Mouse (Mus musculus): ENCODE data around the gene Kctd2. TPM values are rescaled to one million over a fixed set of nuclear protein-coding genes. Genes with fewer than 3 reads are reported as not detected.

The Kctd2 gene
- total RNA-seq, 2 experiments from 2014 or later = 14.5 to 19.6 TPM

DNA sequence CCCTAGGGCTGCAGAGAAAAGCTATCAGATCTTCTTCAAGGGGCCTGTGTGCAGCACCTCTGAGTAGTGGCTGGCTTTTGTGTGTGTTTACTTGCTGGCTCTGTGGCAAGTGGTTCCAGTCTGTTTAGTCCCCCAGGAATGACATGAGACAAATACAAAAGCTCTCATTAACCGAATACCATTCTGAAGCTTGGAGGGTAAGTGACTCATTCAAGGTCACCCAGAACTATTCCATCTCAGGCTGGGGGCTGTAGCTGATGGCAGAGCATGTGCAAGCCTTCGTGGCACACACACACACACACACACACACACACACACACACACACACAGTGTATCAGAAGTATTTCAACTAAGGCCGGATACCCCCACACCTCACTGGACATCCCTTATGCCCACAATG lies 19.8 kb upstream of the Kctd2 start:
- ATAC-seq (ENCODE audit: poor library complexity, severe bottlenecking) = no peak

DNA sequence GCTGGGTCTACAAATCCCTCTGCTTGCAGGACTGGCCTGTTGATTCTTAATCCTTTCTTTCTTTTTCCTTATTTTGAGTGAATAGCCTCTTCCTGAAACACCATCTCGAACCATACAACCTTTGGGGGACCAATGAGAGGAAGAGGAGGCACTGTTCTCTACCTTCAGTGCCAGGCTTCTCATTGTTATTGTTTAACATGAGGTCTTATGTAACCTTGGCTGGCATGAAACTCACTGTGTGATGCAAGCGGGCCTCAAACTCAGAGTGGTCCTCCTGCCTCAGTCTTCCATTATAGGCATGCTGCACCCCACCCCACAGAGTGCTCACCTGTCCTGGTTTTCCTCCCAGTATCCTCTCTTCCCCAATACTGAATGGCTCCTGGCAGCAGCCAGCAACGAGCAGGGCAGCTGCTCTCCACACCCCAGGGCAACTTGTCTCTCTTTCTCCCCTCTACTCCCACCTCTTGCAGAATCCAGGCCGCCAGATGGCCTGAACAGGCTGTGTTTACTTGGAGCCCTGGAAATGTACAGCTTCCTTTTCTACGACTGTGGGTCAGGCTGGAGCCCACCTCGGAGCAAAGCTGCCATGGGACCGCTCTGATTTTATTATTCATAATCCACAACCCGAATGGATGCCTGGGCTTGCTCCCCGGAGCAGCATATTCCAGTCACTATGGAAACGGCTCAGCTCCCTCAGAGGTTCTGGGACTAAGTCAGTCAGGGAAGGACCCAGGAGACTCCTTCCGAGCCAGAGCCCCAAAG lies 19.1 kb upstream of the Kctd2 start:
- no peak for ATAC-seq (ENCODE audit: poor library complexity, severe bottlenecking)

DNA sequence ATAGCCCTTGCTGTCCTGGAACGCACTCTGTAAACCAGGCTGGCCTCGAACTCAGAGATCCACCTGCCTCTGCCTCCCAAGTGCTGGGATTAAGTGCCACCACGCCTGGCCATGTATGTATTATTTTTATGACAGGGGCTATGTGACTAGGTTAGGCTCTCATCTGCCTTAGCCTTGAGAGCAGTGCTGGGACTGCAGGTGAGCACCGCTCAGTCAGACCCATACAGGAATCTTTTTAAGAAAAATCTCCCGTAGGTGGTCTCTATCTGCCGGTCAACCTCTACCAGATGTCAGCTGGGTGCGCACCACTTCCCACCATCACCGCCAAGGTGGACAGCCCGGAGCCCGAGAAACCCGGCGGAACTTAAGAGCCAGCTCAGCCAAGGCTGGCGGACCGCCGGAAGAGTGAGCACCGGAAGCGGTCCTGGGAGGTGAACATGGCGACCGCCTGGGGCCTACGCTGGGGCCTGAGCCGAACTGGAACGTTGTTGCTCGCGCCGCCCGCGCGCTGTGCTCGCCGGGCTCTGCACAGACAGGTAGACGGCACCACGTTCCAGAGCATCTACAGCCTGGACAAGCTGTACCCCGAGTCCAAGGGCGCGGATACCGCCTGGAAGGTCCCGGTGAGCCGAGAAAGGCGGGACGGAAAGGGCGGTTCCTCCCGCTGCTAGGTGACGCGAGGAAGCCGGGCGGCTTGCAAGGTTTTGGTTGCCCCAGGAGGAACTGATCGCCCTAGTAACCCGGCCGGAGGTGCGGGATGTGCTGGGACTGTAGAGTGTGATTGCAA lies 16.4 kb upstream of the Kctd2 start, which contains the start of gene Mrpl58:
Gene Mrpl58 (plus strand): TSS at position 415 of the 787 bp plus-strand sequence.
- ATAC-seq (ENCODE audit: poor library complexity, severe bottlenecking) = peak; percentile 95

DNA sequence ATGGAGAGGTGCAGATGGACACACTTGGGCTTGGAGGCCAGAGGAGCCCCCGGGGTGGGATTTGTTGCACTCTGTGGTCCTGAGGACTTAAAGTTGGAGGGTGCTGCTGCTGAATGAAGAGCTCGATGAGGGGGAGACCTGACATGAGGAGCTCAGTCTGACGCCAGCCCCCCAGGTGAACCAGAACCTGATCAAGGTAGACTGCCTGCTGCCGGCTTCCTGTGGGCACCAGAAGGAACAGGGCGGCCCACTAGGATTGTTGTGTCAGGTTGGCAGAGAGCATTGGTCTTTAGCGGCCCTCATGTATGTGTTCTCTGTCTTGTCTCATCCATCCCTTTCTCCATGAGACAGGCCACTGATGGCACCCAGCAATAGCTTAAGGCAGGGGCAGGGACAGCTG lies 14.2 kb upstream of the Kctd2 start:
- ATAC-seq (ENCODE audit: poor library complexity, severe bottlenecking) = no peak

DNA sequence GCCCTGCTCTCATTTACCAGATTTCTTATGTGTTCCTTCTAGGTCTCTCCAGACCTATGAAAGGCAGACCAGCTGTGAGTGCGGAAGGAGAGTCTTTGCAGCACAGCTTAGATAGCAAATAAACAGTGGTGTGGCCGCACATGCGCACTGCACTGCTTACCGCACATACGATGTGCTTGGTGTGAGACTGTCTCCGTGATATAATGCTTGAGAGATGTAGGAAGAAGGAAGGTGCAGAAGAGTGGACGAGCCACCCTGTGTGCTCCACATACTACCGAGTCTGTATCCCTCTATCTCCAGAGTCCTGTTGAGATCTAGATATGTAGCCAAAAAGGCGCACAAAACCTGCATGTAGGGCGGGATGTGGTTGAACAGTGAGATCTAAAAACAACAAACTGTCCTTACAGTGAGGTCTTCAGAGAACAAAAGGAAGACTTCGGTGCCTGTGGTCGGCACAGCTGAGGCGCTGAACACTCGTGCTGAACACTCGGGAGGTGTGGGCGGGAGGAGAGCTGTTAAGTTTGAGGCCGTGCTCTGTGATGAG lies 13.0 kb upstream of the Kctd2 start:
- ATAC-seq (ENCODE audit: poor library complexity, severe bottlenecking) = no peak

DNA sequence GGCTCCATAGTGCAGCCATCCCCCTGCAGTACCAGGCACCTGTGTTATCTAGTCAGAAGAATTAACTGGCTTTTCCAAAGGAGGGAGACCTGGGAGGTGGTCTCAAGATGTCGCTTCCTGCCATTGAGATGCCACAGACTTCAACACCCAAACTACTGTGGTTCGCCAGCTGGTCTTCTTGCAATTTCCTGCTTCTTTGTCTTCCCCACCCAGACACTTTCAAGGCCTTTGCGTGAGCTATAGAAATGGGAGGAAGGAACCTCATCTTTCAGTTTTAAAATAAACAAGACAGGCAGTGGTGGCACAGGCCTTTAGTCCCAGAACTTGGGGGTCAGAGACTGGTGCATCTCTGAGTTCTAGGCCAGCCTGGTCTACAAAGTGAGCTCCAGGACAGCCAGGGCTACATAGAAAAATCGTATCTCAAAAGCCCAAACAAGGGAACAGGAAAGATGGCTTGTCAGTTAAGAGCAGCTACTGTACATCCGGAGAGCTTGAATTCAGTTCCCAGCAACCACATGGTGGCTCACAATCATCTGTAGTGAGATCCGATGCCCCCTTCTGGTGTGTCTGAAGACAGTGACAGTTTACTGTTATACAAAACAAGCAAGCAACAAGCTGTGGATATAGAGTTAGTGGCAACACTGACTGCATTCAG lies 11.5 kb upstream of the Kctd2 start:
- no peak for ATAC-seq (ENCODE audit: poor library complexity, severe bottlenecking)

DNA sequence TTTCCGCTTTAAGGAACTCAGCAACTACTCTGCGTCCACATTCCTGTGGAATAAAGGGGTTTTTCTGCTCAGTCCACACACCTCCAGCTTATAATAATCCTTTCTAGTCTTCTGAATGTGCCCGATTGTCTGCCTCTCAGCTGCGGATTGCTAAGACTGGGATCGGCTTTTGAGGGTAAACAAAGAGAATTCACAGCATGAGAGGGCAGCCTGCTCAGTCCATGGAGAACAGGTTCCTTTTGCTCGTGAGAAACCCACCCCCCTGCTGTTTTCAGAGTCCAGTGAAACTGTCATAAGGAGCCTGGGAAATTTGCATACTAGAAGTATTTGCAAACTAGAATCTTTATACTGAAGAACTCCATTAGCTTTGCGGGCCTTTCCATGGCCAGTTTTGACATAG lies 10.4 kb upstream of the Kctd2 start:
- ATAC-seq (ENCODE audit: poor library complexity, severe bottlenecking) = no peak

DNA sequence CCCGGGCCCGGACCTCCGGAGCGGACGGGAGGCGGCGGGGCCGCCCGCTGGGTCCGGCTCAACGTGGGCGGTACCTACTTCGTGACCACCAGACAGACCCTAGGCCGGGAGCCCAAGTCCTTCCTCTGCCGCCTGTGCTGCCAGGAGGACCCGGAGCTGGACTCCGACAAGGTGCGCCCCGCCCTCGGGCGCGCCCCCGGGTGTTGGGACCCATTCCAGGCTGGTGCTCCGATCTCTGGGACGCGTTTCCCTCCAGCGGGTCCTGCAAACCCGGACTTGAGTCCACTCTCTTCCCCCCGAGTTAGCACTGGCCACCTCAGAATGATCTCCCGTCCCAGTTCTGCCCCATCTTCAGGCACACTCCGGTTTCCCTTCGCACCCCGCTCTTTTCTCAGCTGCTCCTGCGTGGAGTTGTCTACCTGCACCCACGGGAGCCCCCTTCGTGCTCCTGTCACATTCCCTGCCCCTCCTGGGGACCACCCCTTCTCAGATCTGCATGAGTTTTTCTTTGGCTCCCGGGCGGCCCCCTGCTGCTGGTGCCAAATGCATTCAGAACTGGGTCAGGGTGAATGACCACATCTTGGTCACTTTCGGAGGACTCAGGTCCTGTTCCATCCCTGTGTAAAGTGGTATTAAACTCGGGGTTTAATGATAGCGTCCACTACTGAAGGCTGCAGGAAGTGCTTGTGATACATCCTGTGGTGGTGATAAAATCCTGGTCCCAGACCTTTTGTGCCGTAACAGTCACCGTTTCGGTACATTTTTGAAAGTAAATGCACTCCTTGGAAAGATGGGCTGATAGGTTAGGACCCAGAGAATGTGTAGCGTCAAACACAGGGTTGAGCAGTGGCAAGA lies 635 bp downstream of the Kctd2 start:
- no peak for ATAC-seq (ENCODE audit: poor library complexity, severe bottlenecking)

DNA sequence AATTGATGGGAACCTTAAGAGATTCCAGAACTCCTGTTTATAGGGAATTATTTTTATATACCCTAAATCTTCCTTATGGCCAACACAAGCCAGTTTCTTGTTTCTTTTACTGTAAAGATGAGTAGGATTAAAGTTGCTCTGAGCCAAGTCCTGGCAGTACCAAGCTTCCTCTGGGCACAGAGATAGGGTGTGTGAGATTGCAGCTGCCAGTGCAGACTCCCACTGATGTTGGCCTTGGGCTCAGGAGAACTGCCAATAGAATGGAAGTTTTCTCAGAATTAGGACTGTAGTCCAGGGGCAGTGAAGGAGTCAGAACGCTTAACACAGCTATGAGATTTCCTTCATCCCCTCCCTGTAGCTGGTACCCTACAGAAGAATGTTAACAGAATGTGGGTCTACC lies 1.4 kb downstream of the Kctd2 start:
- ATAC-seq (ENCODE audit: poor library complexity, severe bottlenecking) = no peak

DNA sequence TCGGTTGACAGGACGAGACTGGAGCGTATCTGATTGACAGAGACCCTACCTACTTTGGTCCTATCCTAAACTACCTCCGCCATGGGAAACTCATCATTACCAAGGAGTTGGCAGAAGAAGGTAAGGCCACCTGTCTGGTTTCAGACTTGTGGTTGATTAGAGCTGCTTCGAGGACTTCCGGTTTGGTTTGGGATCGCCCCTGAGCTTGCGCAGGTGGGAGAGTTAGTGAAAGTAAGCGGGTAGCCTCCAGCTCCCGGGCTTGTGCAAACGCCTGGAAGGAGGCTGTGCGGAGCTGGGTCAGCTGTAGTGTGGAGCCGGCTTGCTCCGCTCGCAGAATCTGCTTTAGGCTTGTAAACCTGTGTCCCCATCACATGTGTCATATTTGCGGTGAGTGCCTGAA lies 2.0 kb downstream of the Kctd2 start:
- ATAC-seq (ENCODE audit: poor library complexity, severe bottlenecking) = no peak

DNA sequence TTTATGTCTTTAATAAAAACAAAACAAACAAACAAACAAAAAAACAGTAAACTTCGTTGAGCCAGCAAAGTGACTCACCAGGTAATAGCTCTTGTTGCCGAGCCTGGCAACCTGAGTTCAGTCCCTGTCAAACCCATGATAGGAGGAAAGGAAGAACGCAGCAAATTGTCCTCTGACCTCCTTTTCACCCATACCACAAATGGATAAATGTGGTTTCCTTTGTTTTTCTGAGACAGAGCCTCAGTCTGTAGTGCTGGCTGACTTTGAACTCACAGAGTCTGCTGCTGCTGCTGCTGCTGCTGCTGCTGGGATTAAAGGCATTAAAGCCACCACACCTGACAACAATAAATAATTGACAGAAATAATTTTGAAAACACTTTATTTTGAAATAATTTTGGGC lies 3.2 kb downstream of the Kctd2 start:
- no peak for ATAC-seq (ENCODE audit: poor library complexity, severe bottlenecking)

DNA sequence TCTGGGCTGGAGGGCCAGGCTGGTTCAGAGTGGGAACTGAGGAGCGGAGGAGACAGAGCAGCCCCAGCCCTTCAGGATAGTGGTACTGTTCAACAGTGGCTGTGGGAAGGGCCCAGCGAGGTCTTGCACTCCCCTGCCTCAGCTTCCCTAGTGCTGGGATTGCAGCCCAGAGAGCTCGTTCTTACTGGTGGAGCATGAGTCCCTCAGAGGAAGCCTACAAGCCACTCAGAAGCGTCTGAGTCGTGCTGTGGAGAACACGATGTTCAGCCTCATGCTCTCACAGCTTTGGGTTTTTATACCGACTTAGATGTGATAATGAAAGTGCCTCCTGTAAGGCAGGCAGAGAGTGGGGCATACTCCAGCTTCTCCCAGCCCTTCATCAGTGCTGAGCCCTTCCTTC lies 4.7 kb downstream of the Kctd2 start:
- ATAC-seq (ENCODE audit: poor library complexity, severe bottlenecking) = no peak

DNA sequence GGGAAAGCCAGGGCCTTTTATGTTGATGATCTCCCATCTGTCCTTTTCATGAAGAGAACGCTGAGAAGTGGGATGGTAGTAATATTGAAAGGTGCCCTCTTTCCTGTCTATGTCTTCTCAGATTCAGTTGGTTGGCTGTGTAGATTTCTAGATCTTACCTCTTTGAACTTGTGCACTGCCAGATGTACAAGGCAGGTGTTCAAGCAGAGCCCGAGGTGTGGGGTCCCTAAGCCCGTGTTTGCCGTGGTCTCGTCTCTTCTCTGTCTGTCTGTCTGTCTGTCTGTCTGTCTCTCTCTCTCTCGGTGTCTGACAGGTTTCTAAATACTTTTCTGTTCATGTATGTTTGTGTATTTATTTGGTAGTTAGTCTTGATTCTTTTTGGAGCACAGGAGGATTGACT lies 5.7 kb downstream of the Kctd2 start:
- ATAC-seq (ENCODE audit: poor library complexity, severe bottlenecking) = no peak

DNA sequence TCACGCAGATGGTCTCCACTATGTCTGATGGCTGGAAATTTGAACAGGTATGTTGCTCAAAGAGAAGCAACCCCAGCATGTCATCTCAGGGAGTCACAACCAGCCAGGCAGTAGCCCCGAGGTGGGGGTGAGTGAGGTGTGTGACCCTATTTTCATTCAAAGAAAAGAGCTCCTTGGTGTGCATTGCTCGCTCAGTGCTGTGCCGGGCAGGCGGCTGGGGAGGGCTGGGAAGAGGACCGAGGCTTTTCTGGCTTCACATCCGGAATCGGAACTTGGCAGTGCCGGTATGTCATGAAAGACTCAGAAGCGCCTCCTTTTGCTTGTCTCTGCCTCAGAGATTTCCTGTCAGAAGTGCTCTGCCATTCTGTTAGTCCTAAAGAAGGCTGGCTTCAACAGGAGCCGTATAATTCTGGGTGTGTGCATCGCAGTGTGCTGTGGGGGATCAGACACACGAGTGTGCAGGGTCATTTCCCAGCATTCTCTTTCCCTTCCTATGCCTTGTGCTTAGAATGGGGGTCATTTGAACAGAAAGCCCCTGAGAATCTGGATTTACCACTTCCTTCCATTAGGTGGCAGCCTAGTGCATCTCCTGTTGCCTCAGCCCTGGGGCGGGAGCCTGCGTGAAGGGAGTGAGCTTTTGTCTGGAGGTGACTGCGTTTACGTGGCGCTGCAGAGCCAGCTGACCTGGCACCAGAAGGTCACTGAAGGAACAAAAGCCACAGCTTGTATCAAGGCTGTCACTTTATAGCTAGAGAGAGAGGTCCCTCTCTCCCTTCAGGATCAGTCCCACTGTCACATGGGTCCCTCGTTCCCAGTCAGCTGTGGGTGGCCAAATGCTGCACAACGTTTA lies 7.8 kb downstream of the Kctd2 start:
- ATAC-seq (ENCODE audit: poor library complexity, severe bottlenecking) = peak; percentile 92

DNA sequence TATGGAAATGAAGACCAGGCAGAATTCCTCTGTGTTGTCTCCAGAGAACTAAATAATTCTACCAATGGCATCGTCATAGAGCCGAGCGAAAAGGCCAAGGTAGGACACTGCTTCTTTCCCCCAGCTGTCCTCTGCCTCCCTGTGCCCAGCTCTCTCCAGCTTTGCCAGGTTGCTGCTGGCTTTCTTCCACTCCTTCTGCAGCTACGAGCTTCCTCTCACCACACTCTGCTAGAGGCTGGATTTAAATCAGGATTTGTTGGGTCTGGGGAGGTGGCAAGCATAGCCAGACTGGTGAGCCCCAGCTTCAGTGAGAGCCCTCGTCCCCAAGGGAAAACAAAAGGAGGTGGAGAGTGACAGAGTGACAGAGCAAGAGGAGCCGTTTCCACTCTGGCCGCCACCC lies 9.4 kb downstream of the Kctd2 start:
- ATAC-seq (ENCODE audit: poor library complexity, severe bottlenecking) = no peak

DNA sequence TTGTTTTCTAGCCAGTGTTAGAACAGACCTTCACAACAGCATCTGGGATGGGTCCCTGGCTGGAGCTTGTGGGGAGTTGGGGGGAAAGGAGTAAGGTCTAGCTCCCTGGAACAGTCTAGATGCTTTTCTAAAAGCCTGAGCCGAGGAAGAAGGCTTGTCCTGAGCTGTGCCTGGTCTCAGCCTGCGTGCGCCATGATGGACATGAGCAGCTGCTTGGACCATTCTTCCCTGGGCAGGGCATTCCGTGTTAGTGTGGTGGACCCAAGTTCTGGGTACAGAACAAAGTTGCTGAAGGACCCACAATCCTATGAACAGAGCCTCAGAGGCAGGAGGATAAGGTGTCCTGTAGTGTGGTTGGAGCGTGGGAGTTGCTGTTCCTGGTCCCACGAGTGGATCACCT lies 10.6 kb downstream of the Kctd2 start:
- ATAC-seq (ENCODE audit: poor library complexity, severe bottlenecking) = no peak

DNA sequence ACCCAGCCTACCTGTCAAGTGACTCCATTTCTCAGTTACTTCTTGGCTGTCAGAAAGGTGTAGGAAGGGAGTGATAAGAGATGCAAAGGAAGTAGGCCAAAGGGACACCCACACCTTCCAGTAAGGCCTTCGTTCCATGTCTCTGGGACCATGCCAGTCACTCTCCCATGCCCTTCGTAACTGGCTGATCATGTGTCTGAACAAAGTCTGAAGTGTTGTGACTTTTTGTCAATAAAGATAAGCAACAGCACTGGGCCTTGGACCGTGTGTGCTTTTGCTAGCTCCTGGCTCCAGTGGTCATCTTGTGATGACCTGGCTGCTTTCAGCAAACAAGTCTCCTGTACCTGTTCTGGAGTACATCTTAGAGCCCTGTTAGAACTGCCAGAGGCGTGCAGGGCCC lies 12.9 kb downstream of the Kctd2 start:
- no peak for ATAC-seq (ENCODE audit: poor library complexity, severe bottlenecking)

DNA sequence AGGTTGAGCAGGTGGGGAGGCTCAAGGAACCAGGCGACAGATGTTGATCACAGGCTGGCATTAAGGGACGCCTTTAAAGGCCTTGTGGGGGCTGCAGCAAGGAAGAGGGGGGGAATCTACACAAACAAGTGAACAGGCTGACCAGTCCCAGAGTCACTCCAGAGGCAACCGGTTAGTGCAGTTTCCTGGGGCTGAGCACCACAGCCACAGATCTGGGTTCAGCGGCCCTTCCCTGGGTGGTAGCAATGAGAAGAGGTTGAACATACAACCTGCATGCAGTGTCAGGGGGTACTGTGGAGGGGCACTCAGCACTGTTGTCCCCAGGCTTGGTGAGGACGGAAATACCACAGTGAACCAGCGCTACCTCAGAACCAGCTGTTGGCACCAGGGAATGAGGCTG lies 13.4 kb downstream of the Kctd2 start:
- no peak for ATAC-seq (ENCODE audit: poor library complexity, severe bottlenecking)

DNA sequence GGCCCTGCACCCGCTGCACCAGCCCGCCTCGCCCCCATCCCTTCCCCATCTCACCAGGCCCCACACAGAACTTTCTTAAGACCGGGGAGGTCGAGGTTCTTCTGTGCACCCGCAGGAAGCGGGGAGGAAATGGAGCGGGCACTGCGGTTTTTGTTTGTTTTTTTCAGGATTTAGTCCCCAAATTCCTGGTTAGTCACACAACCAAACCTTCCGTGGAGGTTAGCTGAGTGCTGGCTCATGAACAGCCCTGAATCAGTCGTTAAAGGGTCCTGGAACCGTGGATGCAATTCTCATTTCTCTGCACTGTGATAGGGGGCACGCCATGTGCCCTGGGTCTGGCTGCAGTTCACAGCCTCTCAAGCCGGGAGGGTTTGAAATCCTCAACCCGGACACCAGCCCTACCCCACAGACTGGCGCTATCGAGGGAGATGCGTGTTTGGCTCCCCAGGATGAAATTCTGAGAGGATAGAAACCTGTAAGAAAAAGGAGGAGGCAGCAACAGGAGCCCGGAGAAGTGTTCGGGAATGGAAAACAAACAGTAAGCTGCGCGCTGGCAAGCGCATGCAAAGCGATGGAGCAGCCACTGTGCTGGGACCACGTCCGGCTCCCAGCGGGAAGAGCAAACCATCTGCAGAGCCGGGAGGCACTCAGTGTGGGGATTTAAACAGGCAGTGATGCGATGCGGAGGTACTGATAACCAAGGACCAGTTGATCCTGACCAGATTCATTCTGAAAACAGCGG lies 15.8 kb downstream of the Kctd2 start:
- no peak for ATAC-seq (ENCODE audit: poor library complexity, severe bottlenecking)

Data from megakaryocyte, adult 5-6 weeks (primary cell).